Mouse (Mus musculus) liver, adult 2 months (tissue): ENCODE measurements around the gene Tnfrsf4. TPM values are rescaled to one million over a fixed set of nuclear protein-coding genes. Genes with fewer than 3 reads are reported as not detected.

Experiments used
- DNase-seq: peaks from one replicate; pipeline ENCODE4 v3.0.0-alpha.2; 2011; ENCODE audit warnings: low read depth, low spot score; ENCODE audit errors: extremely low read depth
- H3K27ac ChIP-seq: fragments of 200-500 bp; replicated peaks from 2 replicates; pipeline ENCODE4 v1.5.1; 2012; ENCODE audit warnings: low read depth, mild to moderate bottlenecking, control low read depth, inconsistent platforms, low read length; ENCODE audit not compliant: insufficient read depth
- H3K27me3 ChIP-seq: fragments of 200-500 bp; 2 replicates; pipeline ENCODE4 v1.6.1; 2012; ENCODE audit warnings: mild to moderate bottlenecking, moderate library complexity, low read length, inconsistent platforms; ENCODE audit not compliant: control insufficient read depth, insufficient read depth
- H3K36me3 ChIP-seq: fragments of 200-500 bp; 2 replicates; pipeline ENCODE4 v1.6.1; 2012; ENCODE audit warnings: low read length, inconsistent platforms; ENCODE audit not compliant: control insufficient read depth, insufficient read depth
- H3K4me1 ChIP-seq: fragments of 200-500 bp; 2 replicates; pipeline ENCODE4 v1.6.1; 2011; ENCODE audit warnings: low read length; ENCODE audit not compliant: control insufficient read depth, insufficient read depth
- H3K4me3 ChIP-seq: fragments of 200-500 bp; 2 replicates; pipeline ENCODE4 v1.5.1; 2011; ENCODE audit warnings: low read depth, mild to moderate bottlenecking, control low read depth, low read length, moderate library complexity; ENCODE audit not compliant: insufficient read depth
- H3K79me2 ChIP-seq: fragments of 200-500 bp; 2 replicates; pipeline ENCODE4 v1.6.1; 2012; ENCODE audit warnings: inconsistent platforms, mild to moderate bottlenecking, low read length, moderate library complexity; ENCODE audit not compliant: control insufficient read depth, insufficient read depth
- H3K9ac ChIP-seq: fragments of 200-500 bp; 2 replicates; pipeline ENCODE4 v1.6.1; 2012; ENCODE audit warnings: low read depth, mild to moderate bottlenecking, control low read depth, inconsistent platforms, low read length
- CTCF ChIP-seq: fragments of 200-500 bp; IDR thresholded peaks from 2 replicates; pipeline ENCODE4 v1.5.1; 2011; ENCODE audit warnings: low read depth, low read length, control low read depth
- POLR2A ChIP-seq: fragments of 200-500 bp; IDR thresholded peaks from 2 replicates; pipeline ENCODE4 v1.6.1; 2011; ENCODE audit warnings: low read length, control low read depth; ENCODE audit not compliant: insufficient read depth; ENCODE audit errors: extremely low read depth
- WGBS: fragments of 180-500 bp; shearing (Covaris S2); methylation state at CpG from one replicate; pipeline ENCODE4 v1.1.7; 2018; 5-methylcytosine and 5-hydroxymethylcytosine counted together
- polyA plus RNA-seq: library from polyadenylated mRNA; depleted of rRNA; stranded (reverse); fragments of >200 nt; gene quantifications from 2 replicates; pipeline ENCODE4 v1.2.3, GENCODE M21; 2012
- total RNA-seq: library from RNA; depleted of rRNA; stranded (reverse); fragments of >200 nt; gene quantifications from 2 replicates; pipeline ENCODE4 v1.2.3, GENCODE M21; 2014

Gene Tnfrsf4
- total and polyA plus RNA-seq, 2 experiments: 0.65 to 2.5 TPM

- Histone ChIP-seq H3K9ac (no peak overlapping the region), H3K27me3 (no peaks in the 10 kb centered on the region), H3K79me2 (no peaks in the 10 kb centered on the region), H3K4me3 (no peak overlapping the region), H3K4me1 (no peaks in the 10 kb centered on the region), H3K27ac (no peak overlapping the region), H3K36me3 (no peaks in the 10 kb centered on the region)
- TF ChIP-seq POLR2A (no peak), CTCF (no peak)
- DNase-seq: no peak
- WGBS: 79% methylated on average over 4 of the region's 4 CpGs
These were observed 40.5 kb downstream of the Tnfrsf4 start for GRCm38 (mm10) chr4:156054130-156054529.

GRCm38 (mm10) chr4:156054606-156055005 is 41.0 kb downstream of the Tnfrsf4 start:
- peak; percentile 39 for DNase-seq
- H3K36me3 ChIP-seq: no peaks in the 10 kb centered on the region
- no peak overlapping the region for H3K9ac ChIP-seq
- 66% methylated on average over 6 of the region's 6 CpGs for WGBS
- H3K4me3 ChIP-seq: no peak overlapping the region
- H3K27me3 ChIP-seq: no peaks in the 10 kb centered on the region
- no peaks in the 10 kb centered on the region for H3K4me1 ChIP-seq
- TF ChIP-seq POLR2A: no peak
- TF ChIP-seq CTCF: no peak
- no peaks in the 10 kb centered on the region for H3K79me2 ChIP-seq
- H3K27ac ChIP-seq: no peak overlapping the region

DNA sequence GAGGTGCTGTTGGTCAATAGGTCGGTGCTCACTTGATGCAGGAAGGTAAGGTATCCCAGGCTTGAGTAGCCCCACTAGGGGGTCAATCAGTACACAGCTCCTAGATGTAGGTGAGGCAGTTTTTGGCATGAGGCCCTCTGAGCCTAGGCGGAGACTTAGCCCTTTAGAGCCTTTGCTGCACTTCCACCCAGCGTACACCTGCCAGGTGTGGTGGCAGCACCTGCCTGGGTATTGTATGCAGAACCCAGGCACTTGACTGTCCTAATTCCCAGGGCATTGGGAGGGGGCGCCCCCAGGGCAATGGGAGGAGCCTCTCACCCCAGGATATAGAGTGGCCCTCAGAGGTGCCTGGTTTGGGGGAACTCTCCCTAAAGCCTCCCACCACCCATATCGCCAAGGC is 41.5 kb downstream of the Tnfrsf4 start:
- no peak overlapping the region for H3K4me3 ChIP-seq
- H3K79me2 ChIP-seq: no peaks in the 10 kb centered on the region
- H3K9ac ChIP-seq: no peak overlapping the region
- no peak overlapping the region for H3K27ac ChIP-seq
- DNase-seq: no peak
- H3K36me3 ChIP-seq: no peaks in the 10 kb centered on the region
- TF ChIP-seq POLR2A (no peak), CTCF (no peak)
- H3K27me3 ChIP-seq: no peaks in the 10 kb centered on the region
- 93% methylated on average over 5 of the region's 5 CpGs for WGBS
- H3K4me1 ChIP-seq: no peaks in the 10 kb centered on the region

- no peaks in the 10 kb centered on the region for H3K27me3 ChIP-seq
- no peak for DNase-seq
- H3K9ac ChIP-seq: no peak overlapping the region
- WGBS: 72% methylated on average over 10 of the region's 10 CpGs
- no peaks in the 10 kb centered on the region for H3K79me2 ChIP-seq
- H3K36me3 ChIP-seq: no peaks in the 10 kb centered on the region
- no peaks in the 10 kb centered on the region for H3K4me1 ChIP-seq
- H3K4me3 ChIP-seq: no peak overlapping the region
- H3K27ac ChIP-seq: no peak overlapping the region
- TF ChIP-seq POLR2A (no peak), CTCF (no peak)
These were observed 44.1 kb downstream of the Tnfrsf4 start for GRCm38 (mm10) chr4:156057702-156058101.

DNA sequence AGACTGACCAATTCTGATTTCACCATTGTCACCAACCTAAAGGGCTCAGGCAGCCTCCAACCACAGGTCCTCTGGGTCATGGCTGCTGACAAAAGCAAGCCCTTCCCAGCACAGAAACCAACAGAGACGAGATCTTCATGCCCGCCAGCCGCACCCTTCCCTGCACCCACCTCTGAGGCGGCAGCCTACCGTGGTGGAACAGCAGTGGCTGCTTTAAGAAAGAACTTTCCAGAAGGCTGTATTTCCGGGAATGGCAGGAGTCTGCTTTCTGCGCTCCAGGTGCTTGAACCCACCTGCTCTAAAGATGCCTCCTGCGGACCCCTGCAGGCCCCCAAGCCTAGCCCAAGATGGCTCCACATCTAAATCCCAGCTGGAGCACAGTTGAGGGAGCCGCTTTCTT is 45.2 kb downstream of the Tnfrsf4 start:
- no peak overlapping the region for H3K4me3 ChIP-seq
- H3K36me3 ChIP-seq: no peaks in the 10 kb centered on the region
- TF ChIP-seq CTCF (no peak), POLR2A (no peak)
- no peaks in the 10 kb centered on the region for H3K27me3 ChIP-seq
- no peaks in the 10 kb centered on the region for H3K4me1 ChIP-seq
- no peak for DNase-seq
- H3K79me2 ChIP-seq: no peaks in the 10 kb centered on the region
- no peak overlapping the region for H3K27ac ChIP-seq
- no peak overlapping the region for H3K9ac ChIP-seq
- 83% methylated on average over 9 of the region's 9 CpGs for WGBS

- WGBS: 72% methylated on average over 5 of the region's 5 CpGs
- TF ChIP-seq POLR2A: no peak
- TF ChIP-seq CTCF: no peak
- H3K79me2 ChIP-seq: no peaks in the 10 kb centered on the region
- no peak within 1 kb of the TSS for H3K4me3 ChIP-seq
- DNase-seq: no peak
- no peaks in the 10 kb centered on the region for H3K4me1 ChIP-seq
- H3K9ac ChIP-seq: no peak within 1 kb of the TSS
- H3K27me3 ChIP-seq: no peaks in the 10 kb centered on the region
- no peak within 1 kb of the TSS for H3K27ac ChIP-seq
- H3K36me3 ChIP-seq: no peaks in the 10 kb centered on the region
These were observed 45.6 kb downstream of the Tnfrsf4 start, which contains the start of gene Ttll10 for GRCm38 (mm10) chr4:156059261-156059660. Gene Ttll10, minus strand, starts transcription at chr4:156059414.
